Mouse (Mus musculus) mouse trophoblast stem cell (cell line): ENCODE data around the gene Cwc15.
"Not testable (repeated sequence)": the region's sequence is repeated elsewhere in the genome, so short reads cannot be mapped to it uniquely, and the experiment has no call there.

Source experiments
- in situ Hi-C, 2 experiments: fragments of 300-500 bp; cut with MseI, MboI; formaldehyde crosslinking; loops; 2 replicates in 1 of 2; 3 replicates in 1 of 2; pipeline ENCODE4 v1.15.1; 2025

The Cwc15 gene

GRCm38 (mm10) chr9:14500023-14500915 lies at the start of gene Cwc15, which contains the start of gene Kdm4d:
Gene Cwc15, plus strand, starts transcription at chr9:14500617.
Gene Kdm4d, minus strand, starts transcription at chr9:14500482.
- in situ Hi-C loops: no loop called here

DNA sequence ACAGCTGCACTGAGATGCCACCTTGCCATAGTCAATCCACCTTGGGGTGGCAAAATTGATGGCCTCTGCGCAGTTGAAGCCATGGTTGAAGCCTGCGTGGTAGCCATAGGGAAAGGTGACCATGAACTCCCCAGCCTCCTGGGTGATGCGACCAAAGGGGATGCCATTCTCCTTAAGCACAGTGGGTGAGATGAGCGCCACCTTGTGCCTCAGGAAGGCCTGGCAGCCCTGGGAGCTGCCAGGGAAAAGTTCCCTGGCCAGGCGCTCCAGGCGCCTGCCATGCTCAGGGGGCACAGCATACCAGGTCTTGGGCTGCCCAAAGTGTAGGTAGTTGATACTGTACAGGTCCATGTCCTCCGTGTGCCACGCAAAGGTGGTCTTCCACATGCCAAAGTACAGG lies 49.3 kb upstream of the Cwc15 start:
- in situ Hi-C loops: not testable (repeated sequence)

DNA sequence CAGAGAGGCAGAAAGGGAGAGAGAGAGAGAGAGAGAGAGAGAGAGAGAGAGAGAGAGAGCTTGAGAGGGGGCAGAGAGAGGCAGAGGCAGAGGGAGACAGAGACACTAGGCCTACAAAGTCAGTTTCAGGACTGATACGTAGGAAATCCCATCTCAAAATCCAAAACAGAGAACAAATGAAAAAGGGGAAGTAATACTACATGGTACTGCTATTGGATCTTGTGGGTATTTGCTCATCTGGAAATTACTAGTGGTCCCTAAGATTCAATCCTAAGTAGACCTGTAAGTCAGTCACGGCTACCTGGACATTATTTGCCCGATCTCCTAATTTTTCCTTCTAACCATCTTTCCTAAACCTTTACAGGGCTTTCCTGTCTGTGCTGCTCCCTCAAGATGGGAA lies 44.1 kb upstream of the Cwc15 start:
- in situ Hi-C loops: no loop called here

GRCm38 (mm10) chr9:14462536-14462935 lies 37.9 kb upstream of the Cwc15 start:
- in situ Hi-C loops: not testable (repeated sequence)

GRCm38 (mm10) chr9:14463668-14464067 lies 36.7 kb upstream of the Cwc15 start:
- in situ Hi-C loops: not testable (repeated sequence)

DNA sequence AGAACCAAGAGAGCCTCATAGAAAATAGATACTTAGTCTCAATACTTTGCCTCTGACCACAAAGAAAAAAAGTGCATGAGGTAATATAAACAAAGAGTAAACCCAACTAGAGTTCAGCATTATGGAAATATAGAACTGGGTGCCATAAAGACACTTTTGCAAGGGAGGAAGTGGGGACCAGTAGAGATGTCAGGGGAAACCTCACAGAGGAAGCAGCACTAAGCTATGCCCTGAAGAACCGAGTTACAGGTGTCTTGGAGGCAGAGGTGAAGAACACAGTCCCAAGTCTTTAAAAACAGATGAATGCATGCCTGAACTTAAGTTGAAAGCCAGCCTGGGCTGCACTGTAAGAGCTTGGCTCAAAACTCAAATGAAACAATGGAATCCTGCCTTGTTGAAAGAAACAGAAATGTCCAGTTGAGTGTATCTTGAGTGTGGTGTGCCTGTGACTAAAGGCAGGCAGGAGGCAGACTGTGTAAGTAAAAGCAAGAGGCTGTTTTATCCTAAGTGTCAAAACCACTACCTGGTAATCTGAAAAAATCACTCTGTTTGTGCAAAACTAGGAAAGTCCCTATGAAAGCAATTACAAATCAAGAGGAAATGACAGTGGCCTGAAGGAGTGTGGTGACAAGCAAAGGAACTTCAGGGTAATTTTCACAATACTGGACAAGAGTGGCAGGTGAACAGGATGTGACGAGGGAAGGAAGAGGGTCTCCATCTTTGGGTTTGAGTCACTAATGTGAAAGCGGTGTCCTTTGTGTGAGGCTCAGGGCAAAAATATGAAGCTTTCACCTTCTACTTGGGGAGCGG lies 1.3 kb upstream of the Cwc15 start:
- in situ Hi-C loops: no loop called here

GRCm38 (mm10) chr9:14500916-14501424 lies 553 bp downstream of the Cwc15 start:
- in situ Hi-C loops: no loop called here

DNA sequence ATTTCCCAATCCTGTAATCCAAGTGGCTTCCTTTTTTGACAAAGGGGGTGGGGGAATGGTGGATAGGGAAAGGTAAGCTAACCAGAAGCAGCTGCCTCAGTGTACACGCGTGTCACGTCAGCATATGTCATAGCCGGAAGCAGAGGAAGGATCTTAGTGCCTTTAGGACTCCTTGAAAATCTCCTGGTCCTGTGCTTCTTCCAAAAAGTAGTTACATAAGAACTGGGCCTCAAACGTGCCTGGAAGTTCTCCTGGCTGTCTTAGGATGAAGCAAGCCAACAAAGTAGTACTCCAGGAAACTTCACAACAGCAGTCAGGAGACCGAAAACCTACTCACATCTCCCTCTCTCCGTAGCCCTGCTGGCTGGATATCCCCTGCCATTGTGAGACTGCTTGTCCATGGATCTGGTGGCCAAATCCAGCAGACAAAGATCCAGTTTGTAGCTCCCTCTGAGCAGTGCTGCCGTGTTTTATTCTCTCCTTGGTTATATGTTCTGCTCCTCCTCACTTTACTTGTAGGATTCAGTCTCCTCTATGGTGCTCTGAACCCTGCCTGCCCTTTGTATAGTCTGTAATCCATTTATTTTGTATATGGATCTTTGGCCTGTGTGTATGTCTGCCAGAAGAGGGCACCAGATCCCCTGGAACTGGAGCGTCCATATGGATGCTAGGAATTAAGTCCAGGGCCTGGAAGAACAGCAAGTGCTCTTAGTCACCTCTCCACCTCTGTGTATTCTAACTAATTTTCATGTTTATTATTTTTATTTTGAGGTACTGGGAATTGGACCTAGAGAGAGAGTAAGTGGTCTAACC lies 12.4 kb downstream of the Cwc15 start:
- in situ Hi-C loops: no loop called here

DNA sequence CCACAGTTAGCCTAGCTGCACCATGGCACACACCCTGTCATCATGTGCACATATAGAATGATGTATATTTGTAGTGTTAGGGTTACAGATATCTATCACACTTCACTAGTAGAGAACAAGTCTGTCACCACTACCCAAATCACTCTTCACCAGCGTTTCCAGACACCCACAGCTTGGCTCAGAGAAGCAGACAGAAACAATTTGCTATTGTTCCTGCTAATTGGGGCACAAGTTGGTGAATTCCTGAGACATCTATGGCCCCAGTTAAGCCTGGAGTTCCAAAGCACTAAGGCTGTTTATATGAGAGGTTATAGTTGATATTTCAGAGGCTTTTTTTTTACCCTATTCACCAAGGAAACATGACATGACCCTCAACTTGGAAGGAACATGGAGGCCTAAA lies 16.9 kb downstream of the Cwc15 start:
- in situ Hi-C loops: no loop called here

DNA sequence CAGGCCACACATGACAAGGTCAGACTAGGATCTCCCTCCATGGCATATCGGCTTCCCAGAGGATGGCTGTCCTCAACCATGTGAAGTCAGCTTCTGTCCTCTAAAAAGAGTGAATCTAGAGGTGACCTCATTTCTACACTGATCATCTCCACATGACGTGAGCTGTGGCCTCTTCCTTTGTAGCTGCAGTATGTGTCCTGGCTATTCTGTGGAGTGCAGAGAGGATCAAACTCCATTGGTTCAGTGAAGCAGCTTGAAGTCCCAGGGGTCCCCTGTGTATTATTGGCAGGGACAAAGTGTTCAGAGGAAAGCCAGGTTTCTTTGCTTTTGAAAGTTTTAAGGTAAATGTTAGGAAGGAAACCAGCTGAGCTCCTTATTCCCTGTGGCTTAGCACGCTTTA lies 17.7 kb downstream of the Cwc15 start:
- in situ Hi-C loops: no loop called here

GRCm38 (mm10) chr9:14520971-14521670 lies 20.7 kb downstream of the Cwc15 start:
- in situ Hi-C loops: loop anchor here (5.0 to 10.0 kb wide), 3 partner anchors 176 to 544 kb away; no protein-coding TSS in a partner anchor

DNA sequence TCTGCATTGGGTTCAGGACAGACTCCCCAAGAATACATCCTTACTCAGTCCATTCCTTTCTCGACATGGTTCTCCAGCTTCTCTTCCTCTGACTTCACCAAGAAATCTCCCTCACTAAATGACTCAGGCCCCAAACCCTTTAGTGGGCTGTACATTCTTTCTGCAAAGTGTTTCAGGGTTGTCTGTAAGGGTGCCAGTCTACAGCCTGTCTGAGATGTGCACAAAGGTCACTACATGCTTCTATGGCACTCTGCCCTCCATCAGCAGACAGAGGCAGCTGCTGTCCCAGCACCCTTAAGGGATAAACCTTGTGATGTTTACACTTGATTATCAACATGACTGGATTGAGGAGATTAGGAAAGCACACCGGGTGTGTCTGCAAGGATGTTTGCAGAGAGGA lies 21.3 kb downstream of the Cwc15 start:
- in situ Hi-C loops: loop anchor here (5.0 to 10.0 kb wide), 3 partner anchors 176 to 543 kb away; no protein-coding TSS in a partner anchor

- in situ Hi-C loops: loop anchor here (5.0 to 10.0 kb wide), 3 partner anchors 174 to 541 kb away; no protein-coding TSS in a partner anchor
These were observed 23.1 kb downstream of the Cwc15 start for GRCm38 (mm10) chr9:14523408-14524043.

- in situ Hi-C loops: no loop called here
These were observed 29.6 kb downstream of the Cwc15 start for GRCm38 (mm10) chr9:14530004-14530403.

DNA sequence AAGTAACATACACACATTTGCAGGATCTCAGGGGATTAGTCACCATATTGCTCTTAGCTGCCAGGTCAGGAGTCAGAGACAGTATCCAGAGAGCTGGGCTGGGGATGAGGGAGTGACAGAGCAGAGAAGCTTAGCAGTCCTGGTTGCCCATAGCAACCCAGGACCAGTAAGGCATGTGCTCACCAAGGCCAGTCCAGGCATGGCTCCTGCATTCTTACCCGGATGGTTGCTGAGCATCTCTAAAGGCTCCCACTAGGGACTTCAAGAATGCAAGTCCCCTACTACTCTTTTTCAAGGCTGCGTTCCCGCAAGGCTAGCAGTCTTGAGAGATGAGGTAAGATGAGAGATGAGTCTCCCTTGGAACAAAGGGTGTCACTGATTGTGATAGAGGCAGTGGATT lies 31.9 kb downstream of the Cwc15 start:
- in situ Hi-C loops: no loop called here

DNA sequence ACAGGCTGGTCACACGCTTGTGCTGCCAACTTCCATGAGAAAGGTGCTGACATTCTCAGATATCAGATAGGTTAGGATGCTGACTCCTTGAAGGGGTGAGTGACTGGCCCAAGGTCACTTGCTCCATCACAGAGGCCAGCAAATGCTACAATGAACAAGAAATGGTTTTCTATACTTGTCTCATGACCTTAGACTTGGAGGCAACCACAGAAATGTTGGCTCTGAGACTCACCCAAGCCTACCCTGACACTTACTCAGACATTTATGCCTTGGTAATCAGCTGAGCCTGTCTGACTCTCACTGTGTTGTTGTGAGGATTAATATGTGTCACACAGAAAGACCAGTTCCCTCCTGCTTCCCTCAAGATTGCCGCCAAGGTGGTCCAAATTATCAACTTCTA lies 33.2 kb downstream of the Cwc15 start:
- in situ Hi-C loops: no loop called here

DNA sequence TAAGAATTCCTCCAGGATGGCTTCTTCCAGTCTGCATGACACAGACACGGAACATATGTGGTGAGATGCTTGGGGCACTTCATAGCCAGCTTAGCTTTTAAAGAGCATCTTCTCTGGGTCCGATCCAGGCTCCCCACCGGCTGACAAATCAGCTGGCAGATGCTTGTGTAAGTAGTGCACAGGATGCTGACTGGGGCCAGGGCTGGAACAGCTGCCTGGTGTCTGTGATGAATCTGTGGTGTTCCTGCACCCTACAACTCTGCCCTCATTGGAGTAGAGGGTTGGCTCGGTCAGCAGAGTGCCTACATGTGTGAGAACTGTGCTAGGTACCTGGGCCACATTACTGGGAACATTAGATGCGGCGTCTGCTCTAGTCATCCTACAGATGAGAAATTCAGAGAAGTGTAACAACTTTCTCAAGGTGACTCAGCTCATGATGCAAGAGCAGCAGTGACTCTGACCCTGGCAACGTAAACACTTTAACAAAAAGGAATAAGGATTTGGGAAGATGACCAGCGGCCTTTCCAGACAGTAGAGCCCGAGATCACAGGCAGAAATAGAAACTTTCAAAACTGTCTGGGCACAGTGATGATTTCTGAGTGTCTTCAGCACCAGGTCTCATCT lies 34.5 kb downstream of the Cwc15 start:
- in situ Hi-C loops: no loop called here

- in situ Hi-C loops: no loop called here
These were observed 43.8 kb downstream of the Cwc15 start for GRCm38 (mm10) chr9:14544034-14544757.
